In genomic region chr6:7846726-7847439, GRCm38 (mm10) we compare ENCODE assay signal across 8 mouse cellular contexts. TPM values are rescaled to one million over a fixed set of nuclear protein-coding genes. Genes with fewer than 3 reads are reported as not detected.
DNase-seq lines count a peak whose midpoint lies in the region; ATAC-seq lines count a peak whose summit lies in the region.

No protein-coding gene starts in this region.

- peak overlapping the region; percentile 39 for H3K4me2 ChIP-seq in heart, embryonic 14.5 days (ENCODE audit: low read length)
- peak overlapping the region; percentile 36 for H3K4me2 ChIP-seq in hindbrain, embryonic 14.5 days (replicated peaks)

- no peak for DNase-seq in heart, postnatal 25 days (ENCODE audit: low spot score)
- peak; percentile 89 for DNase-seq in A20 (ENCODE audit: low read depth, low spot score)
- DNase-seq in hindbrain, embryonic 14.5 days (ENCODE audit: low spot score), result no peak
- peak; percentile 62 for DNase-seq in naive thymus-derived CD4-positive, alpha-beta T cell, adult 2 months (ENCODE audit: low read depth)
- no peak for DNase-seq in cerebellum, postnatal 36 days
- DNase-seq in frontal cortex, postnatal 14 days (ENCODE audit: low spot score in 2 of 2), result no peak

- H3K36me3 ChIP-seq in heart, embryonic 14.5 days (ENCODE audit: control insufficient read depth, insufficient read depth, low read length), result no peaks in the 10 kb centered on the region
- no peaks in the 10 kb centered on the region for H3K36me3 ChIP-seq in hindbrain, embryonic 14.5 days (replicated peaks; ENCODE audit: control insufficient read depth, insufficient read depth)

- intact Hi-C loops in heart, postnatal 25 days (cut with DNase I), result loop anchor here (5.0 to 10.0 kb wide), 2 partner anchors 120 to 238 kb away; no protein-coding TSS in a partner anchor

- no peak for ATAC-seq in heart, embryonic 14.5 days (ENCODE audit: insufficient number of reproducible peaks, insufficient read depth, low FRiP score, low read depth)
- ATAC-seq in hindbrain, embryonic 14.5 days (ENCODE audit: low FRiP score), result no peak
- ATAC-seq in frontal cortex, adult (ENCODE audit: low TSS enrichment), result no peak

- H3K9me3 ChIP-seq in heart, embryonic 14.5 days (ENCODE audit: control insufficient read depth, low read length), result no peaks in the 10 kb centered on the region
- no peaks in the 10 kb centered on the region for H3K9me3 ChIP-seq in hindbrain, embryonic 14.5 days (ENCODE audit: control insufficient read depth, low read length)

- 68% methylated on average over 8 of the region's 8 CpGs for WGBS in heart, embryonic 14.5 days
- 77% methylated on average over 8 of the region's 8 CpGs for WGBS in hindbrain, embryonic 14.5 days

- H3K9ac ChIP-seq in heart, embryonic 14.5 days (ENCODE audit: low read length), result peak overlapping the region; percentile 41; the same call in 1 of the 2 replicates
- H3K9ac ChIP-seq in hindbrain, embryonic 14.5 days, result peak overlapping the region; percentile 40; the same call in 1 of the 2 replicates

- H3K27ac ChIP-seq in heart, embryonic 14.5 days (replicated peaks in 1 of 2; ENCODE audit: control insufficient read depth in 1 of 2, insufficient read depth in 1 of 2, low read depth in 2 of 2, low read length in 2 of 2), result peak overlapping the region in 1 of 2 experiments; percentile 24; a peak in 1 of 4 replicates
- H3K27ac ChIP-seq in hindbrain, embryonic 14.5 days, result no peak overlapping the region

- peaks cover 8 to 36% of the 10 kb centered on the region in 2 experiments; a peak in 3 of 4 replicates for H3K4me1 ChIP-seq in heart, embryonic 14.5 days (ENCODE audit: control insufficient read depth in 2 of 2, insufficient read depth in 2 of 2, low read length in 2 of 2)
- H3K4me1 ChIP-seq in hindbrain, embryonic 14.5 days (replicated peaks; ENCODE audit: control insufficient read depth, insufficient read depth, low read length), result peaks cover 20% of the 10 kb centered on the region

- no peaks in the 10 kb centered on the region for H3K27me3 ChIP-seq in heart, embryonic 14.5 days (ENCODE audit: control insufficient read depth, insufficient read depth, low read length)
- no peaks in the 10 kb centered on the region for H3K27me3 ChIP-seq in hindbrain, embryonic 14.5 days (ENCODE audit: control insufficient read depth, insufficient read depth, low read length)

- no peak overlapping the region for H3K4me3 ChIP-seq in heart, embryonic 14.5 days (ENCODE audit: control insufficient read depth in 1 of 2, insufficient read depth in 1 of 2, low read depth in 1 of 2, low read length in 2 of 2)
- H3K4me3 ChIP-seq in hindbrain, embryonic 14.5 days (replicated peaks; ENCODE audit: low read length), result no peak overlapping the region

RNA-seq across cellular contexts. Expression of gene C1galt1, which starts 2.2 kb away (rescaled TPM):
- 7.0 and 7.1 TPM in 2 replicates for polyA plus RNA-seq in heart, embryonic 14.5 days (2014; fragmentation: Nextera tagmentation; extraction: Ambion mirVana)
- total RNA-seq in heart, postnatal 25 days (2021), result 10 to 100 TPM; 14.6 to 16.2 TPM
- polyA plus RNA-seq in hindbrain, embryonic 14.5 days (2014; fragmentation: Nextera tagmentation; extraction: Ambion mirVana), result 3.5 and 3.7 TPM in 2 replicates

Comparison
In these comparisons a context has a peak if more than half of its experiments do, and no peak if none do; other contexts are left out.
1. DNase-seq: peak in A20 (single experiment) and naive thymus-derived CD4-positive, alpha-beta T cell, adult 2 months (single experiment); none in heart, postnatal 25 days (single experiment), hindbrain, embryonic 14.5 days (single experiment), cerebellum, postnatal 36 days (0 of 2) and frontal cortex, postnatal 14 days (0 of 2).